Mouse (Mus musculus) adipocyte (in vitro differentiated cells): ENCODE results near the gene Ltbp2.

Source experiments
- DNase-seq: peaks from one replicate; pipeline ENCODE4 v3.0.0-alpha.2; 2016; ENCODE audit warnings: low spot score

Gene Ltbp2

DNA sequence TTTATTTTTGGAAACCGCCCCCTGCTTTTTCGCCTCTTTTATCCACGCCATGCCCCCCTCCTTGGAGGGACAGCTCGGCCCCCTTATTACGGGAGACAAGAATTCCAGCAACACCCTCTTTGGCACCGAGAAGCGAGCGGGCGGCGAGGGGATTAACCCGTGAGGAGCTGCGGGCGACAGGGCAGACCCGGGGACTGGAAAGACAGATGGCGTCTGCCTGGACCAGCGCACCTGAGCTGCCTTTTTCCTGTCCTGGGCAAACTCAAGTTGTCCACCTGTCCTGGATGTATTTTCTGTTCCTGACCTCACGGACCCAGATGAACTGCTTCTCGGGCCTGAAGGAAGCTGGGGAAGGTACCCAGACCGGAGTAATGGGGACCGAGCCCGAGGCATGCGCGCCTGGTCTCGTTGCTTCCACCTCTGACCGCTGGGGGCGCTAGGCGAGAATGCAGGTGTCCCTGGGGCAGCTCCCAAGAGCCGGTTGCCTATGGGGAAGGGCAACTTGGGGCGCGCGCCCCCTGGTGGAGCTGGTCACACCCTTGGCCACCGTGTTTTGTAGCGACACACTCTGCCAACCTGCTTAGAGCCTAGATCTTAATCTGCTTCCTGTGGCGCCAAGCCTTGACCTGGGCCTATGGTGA, at the start of gene Ltbp2:
TSS of gene Ltbp2 (minus strand) at position 52 of the 641 bp plus-strand sequence.
- peak; percentile 94 for DNase-seq

DNA sequence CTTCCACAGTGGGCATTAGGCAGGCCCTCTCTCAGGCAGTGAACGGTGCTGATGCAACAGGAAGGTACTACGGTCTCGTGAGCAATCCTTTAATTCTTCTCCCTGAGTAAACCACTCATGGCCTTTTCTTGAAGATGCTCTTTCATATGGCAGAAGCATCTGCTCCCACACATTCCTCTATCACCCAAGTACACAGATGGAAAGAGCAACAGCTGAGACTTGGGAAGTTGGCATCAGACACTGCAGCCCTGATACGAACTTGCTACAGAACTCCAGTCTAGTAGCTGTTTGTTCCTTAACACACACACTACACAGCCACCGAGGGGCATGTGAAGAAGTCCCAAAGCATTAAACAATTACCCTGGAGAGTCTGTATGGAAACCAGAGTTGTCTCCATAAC, 48.0 kb upstream of the Ltbp2 start:
- no peak for DNase-seq

DNA sequence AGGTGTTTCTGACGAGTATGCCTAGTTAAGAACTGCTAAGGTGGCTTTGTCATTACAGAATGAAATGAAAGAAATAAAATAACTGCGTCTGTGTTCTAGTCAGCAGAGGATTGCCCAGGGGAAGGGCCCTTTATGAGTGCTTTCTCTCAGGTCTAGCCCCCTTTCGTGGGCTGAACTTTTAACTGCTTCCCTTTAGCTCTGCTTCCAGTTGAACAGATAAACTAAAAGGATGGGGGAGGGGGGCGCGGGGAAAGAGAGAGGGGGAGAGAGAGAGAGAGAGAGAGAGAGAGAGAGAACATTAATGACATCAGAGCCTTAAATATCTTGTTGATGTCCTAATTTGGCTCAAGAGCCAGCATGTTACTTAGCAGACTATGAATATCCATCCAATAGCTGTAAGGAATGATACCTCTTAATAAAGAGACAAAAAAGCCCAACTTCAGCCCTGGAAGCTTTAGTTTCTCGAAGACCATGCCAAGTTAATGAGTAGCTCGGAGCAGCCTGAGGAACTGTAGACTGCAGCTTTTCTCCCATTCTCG, 45.6 kb upstream of the Ltbp2 start:
- no peak for DNase-seq

DNA sequence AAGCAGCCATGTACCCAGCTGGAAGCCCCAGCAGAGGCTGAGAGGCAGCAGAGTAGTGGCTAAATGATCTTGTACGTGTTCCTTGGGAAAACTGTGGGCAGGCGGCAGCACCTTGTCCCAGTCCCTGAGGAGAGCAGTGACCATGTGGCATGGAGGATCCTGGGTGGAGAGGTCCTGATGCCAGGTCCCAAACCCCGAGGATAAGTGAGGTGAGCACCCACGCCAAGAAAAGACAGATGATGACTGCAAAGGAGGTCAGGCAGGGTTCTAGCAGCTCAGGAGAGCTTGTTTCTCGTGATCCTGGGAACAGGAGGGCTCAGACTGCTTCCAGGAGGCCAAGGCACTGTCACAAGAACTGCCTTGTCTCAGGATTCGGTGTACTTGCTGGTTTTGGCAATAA, 42.5 kb upstream of the Ltbp2 start:
- DNase-seq = no peak

DNA sequence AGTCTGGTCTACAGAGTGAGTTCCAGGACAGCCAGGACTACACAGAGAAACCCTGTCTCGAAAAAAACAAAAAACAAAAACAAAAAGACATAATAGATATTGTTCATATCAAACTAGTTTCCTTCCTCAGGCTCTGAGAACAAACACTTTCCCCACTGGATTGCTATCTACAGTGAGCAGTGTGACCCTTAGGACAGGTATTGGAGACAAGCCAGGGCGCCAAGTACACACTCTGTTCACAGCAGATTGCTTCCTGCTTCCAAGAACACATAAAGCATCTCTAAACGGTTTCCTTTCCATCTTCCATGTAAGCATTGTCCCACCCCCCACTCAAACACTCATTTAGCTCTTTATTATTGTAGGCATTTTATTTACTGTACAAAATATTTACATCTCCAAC, 41.5 kb upstream of the Ltbp2 start:
- no peak for DNase-seq

DNA sequence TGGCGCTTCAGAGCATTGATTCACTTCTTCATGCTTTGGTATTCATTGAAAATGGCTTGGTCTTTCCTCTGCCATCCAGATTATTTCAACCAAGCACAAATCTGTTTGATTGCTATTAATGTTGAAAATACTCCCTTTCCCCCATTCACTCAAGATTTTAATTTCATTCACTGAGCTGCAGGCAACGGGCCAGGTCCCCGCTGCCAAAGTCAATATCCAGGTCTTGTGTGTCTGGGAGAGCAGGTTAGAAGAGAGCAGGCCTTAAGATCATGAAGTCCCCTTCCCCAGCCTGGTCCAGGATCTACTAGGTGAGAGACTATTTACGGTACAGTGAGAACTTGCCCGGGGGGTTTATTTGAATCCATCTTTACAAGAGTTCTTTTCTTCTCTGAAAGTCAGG, 38.6 kb upstream of the Ltbp2 start:
- peak; percentile 46 for DNase-seq

DNA sequence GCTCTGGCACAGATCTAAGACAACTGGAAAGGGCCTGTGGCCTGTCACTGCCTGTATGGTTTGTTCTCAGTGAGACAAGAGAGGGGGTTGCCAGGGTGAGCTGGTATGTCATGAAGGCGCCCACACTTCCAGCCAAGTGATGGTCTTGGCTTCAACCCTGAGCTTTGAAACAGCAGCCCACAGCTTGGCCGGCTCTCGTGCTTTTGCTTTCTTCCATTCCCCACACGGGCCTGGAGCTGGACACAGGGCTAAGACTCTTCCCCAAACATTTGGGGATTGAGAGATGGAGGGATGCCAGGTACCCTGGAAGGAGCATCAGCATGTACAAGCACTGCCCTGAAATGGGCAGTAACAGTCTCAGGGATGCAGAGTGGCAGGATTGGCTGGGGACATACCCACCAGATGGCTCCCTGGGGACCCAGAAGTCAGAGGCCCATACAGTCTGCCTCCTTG, 36.3 kb upstream of the Ltbp2 start:
- DNase-seq = no peak

DNA sequence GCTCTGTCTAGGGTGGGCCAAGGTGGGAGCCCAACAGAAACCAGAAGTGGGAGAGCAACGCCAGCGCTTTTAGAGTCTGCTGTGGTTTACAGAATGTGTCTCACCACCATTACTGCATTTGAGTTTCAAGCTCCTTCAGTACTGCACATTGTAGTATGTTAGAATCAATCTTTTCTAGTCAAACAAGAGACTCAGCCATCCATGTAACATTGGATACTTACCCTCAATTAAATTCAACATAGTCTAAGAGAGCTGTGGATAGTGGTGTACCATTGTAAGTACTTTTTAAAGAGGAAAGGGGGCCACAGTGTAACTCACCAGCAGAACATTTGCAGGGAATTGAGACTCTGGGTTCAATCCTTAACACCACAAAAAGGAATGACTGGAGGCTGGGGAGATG, 35.3 kb upstream of the Ltbp2 start:
- no peak for DNase-seq

DNA sequence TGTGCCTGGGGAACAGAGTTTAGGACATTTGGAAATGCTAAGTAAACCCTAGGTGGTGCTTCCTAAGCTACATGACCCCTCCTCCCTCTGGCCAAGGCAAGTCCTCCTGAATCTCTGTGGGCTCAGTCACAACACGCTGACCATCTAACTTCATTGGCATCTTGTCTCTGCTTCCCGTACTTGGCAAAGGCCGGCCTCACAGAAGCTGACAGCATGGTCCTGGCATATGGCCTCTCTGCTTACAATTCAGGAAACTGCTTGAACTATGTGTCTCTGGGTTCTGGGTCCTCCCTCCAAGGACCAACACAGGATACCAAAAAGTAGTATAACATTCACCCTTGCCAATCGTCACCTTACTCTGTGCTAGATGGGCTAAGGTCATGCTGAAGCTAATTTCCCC, 33.7 kb upstream of the Ltbp2 start:
- DNase-seq = peak; percentile 33

DNA sequence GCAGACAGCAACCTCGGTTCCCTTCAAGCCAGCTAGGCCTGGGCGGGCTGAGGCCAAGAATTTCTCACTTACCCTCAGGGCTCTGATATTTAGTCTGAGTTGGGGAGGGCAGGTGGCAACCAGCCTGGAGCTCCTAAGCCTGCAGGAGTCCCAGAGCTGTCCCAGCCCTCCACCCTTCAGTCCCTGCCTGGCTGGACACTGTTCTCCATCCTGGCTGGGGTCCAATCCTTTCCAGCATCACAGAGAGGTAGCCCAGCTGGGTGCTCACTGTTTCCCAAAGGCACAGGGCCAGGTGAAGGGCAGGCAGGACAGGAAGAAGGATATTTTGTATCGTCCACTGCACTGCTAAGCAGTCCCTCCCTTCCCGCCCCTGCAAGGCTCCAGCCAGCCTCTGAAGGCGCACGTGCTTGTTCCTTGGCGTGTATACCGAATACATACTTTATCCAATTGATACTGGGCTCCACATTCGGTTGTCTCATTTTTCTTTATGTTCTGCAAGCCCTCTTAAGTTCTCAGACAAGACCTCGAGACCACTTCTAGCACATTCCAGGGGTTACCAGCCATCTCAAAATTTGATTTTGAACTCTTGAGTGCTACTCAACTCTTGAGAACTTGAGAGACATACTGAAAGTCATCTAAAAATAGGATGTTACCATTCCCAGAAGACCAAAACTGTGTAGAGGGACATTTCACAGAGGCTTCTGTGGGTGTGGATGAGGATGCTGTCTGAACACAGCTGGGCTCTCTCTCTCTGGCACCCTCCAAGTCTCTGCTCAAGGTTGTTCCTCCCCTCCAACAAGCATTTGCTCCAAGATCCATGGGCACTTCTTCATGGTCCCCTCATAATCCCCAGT, 31.5 kb upstream of the Ltbp2 start:
- DNase-seq = no peak

DNA sequence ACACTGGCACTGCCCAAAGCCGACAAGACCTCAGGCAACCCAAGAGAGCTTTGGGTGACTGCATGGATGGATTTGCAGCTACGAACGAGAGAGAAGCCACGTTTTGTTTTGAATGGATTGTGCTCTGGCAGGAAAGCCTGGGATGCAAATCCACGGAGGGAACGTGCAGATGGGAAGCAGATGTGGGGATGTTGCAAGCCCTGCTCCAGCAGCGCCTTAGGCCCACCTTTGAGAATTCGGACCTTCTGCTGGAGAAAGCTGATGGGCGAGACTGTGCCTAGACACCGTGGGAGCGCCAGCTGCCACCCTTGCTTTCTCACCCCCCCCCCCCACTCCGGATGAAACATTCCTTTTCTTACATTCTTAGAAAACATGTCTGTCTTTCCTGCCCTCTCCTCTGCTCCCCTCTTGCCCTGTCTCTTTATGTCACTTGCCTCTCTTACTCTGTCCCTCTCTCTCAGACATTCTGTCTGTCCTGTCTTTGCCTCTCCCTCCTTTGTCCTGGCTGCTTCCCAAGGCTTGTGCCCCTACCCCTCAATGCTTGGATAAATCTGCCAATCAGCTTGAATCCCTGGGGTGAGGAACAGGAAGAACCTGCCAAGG, 30.8 kb upstream of the Ltbp2 start:
- DNase-seq = peak; percentile 61

DNA sequence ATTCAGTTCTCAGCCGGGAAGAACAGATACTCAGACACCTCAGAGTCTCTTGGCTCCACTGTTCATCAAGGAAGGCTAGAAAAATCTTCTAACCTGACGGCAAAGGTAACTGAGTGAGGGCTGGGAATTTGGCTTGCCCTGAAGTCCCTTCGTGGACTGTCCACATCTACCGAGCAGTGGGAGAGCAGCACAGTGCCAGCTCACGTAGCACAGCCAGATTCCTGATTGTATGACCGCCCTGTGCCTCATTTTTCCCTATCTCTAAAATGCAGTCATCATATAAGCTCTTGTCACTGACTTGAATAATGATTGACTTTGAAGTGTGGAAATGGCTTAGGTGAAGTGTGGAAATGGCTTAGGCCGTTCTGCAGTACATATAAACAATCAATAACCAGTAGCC, 28.1 kb upstream of the Ltbp2 start:
- DNase-seq = no peak

DNA sequence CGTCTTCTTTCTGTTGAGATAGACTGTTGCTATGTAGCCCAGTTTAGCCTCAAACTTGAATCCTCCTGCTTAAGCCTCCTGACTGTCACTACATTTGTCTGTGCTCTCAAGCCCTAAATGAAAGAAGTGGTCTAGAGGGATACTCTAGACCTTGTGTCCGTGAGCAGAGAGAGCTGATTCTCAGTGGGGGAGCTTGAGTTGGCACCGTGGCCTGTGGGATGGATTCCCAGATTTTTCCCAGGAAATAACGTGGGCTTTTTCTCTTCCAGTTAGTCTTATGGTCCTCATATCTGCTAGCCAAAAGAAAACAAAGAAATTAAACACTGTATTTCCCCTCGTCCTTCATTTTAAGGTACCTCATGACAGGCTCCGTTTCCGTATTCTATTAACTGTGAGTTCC, 24.0 kb upstream of the Ltbp2 start:
- DNase-seq = no peak

DNA sequence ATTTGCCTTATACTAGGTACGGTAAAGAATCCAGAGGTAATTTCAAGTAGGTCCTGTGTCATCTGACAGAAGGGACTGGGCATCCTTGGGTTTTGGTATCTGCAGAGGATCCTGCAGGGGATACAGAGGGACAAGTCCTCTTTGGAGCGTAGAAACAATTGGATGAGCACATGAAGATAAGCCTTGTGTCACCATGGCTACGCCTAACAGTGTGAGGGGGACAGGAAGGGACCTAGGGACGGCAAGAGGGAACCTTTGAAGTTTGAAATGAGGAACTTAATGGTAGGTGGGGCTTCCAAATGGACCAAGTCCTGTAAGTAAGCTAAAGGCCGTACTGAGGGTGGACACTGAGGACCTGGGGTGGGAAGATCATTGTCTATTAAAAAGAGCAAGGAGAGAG, 21.0 kb upstream of the Ltbp2 start:
- no peak for DNase-seq

DNA sequence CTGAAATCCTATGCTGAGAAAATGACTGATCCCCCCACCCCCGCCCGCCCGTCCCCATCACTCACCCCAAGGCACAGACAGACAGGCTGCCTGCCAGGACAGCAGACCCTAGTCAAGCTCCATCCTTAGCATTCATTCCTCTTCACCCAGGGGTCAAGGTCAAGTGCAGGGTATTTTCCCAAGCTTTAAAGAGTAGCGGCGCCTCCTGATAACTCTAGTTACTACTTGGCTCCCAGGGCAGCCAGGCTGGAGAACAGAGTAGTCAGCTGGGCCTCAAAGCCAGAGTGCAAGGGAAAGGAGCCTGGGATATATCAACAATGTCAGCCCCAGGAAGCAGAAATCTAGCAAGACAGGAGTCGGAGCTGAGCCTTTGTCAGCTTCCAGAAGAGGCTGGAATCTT, 19.9 kb upstream of the Ltbp2 start:
- no peak for DNase-seq

DNA sequence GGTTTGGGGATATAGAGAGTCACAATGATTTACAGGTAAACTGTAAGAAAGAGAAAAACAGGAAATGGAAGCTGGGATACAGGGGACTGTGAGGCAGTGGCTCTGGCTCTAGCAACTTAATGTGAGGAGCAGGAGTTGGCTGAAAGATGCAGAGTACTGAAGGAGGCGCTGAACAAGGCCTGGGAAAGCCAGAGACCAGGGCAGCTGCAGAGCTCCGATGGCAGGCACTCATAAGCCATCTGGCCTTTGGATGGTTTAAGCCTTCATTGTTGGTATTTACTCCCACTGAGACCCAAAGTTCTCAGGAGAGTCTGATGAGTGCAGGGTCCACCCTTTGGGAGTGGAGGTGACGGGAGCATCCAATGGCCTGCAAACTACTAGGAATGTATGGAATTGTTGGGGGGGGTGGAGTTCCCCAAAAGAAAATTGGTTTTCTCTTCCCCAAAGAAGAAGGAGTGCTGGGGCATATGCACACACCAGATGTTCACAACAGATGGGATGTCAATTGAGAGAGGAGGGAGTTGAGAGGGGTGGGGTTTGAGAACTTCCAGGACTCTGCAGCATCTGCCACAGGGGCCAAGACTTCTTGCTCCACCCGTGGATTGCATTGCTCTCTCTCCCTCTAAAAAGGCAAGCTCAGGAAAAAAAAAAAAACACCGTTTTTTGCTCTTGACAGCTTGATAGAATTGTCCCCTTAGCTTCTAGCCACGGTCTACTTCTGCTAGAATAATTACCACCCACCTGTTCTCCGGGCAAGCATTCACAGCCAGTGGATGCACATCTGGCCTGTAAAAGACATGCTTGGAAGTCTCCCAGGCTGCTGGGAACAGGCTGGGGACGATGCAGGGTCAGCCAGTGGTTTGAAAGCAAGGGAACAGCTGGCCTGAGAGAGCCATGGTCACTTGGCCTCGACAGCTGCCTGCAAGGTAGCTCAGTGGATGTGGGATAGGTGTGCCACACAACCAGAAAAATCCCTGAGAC, 17.6 kb upstream of the Ltbp2 start:
- DNase-seq = no peak

DNA sequence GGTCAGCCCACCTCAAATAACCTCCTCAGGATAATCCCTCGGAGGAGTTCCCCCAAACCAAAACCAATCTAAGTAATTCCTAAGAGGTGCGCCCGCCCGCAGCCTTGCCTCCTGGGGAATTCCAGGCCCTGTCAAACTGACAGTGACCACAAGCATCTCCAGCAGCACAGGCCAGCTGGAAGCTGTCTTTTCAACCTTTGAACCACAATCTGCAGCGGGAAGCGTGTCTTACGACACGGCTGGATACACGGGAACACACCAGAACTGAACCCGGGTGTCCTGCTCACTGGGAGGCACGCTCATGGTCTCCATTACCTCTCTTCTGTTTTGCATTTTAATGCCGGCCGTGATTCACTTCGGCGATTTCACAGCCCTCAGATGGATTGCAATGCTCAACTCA, 14.0 kb upstream of the Ltbp2 start:
- DNase-seq = no peak

DNA sequence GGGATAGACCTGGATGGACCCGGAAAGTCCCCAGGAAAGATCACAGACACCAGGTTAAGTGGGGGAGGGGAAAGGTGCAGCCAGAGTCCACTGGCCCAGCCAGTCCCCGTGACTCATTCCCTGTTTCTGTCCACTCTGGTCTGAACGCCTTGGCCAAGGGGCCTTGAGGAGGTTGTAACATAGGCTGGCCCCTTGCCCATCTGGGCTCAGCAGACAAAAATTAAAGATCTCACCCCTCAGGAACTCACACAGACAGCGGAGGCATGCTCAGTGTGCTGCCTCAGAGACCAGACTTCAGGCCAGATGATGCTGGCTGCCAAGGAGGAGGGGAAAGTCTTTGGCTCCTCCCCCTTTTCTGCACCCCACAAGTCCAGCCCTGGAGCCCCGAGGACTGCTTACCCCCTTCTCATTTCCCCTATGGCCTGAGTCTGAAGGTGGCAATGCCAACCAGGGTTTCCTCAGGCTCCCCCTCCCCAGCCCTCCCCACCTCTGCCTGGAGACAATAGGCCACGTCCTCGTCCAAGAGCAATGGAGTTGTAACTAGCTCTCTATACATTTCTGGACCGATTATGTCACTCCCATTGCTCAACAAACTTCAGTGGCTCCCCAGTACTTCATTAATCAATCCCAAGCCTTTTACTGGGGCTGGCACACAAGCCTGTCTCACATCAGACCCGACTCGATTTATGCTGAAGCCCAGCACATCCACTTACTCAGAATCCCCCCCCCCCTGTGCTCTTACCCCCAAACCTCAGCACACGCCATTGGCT, 9.0 kb upstream of the Ltbp2 start:
- peak; percentile 65 for DNase-seq

DNA sequence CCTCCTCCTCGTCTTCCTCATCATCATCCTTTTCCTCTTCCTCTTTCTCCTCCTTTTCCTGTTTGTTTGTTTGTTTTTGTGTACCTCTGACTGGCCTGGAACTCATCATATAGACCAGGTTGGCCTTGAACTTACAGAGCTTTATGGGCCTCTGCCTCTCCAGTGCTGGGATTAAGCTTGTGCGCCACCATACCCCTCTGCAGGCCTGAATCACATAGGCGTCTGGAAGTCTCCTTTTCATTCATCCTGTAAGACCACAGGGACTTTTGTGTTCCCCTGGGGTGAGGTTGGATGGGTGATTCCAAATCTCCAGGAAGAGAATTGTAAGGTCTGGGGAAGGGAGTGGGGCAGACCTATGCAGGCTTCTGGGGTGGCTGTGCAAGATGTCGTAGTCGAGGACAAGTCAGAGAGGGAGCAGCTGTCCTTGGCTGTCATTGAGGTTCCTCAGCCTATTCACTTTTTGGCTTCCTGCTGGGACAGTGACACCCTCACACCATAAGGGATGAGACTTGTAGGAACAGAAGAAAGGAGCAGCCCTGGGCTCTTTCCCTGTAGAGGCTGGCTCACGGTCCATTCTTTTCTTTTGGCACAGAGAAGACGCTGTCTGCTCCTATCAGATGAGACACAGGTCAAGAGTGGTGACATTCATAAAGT, 8.2 kb upstream of the Ltbp2 start:
- no peak for DNase-seq

DNA sequence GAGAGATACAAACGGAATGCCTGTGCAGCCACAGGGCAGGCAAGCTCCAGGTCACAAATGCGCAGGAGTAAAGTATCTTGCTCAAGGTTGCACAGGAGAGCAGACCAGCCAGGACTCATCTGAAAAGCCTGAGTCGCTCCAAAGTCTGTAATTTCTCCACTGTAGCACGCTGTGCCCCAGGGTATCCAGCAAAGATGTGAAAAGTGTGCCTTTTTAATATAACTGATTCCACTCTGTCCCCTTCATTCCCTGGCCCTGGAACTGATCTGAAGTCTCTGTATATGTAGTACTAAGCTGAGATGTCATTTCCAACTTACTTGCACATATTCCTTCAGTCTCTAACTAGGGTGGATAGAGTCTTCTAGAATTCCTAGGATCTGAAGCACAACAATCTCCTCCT, 6.5 kb upstream of the Ltbp2 start:
- DNase-seq = no peak
